Mouse (Mus musculus): Measurements from ENCODE around the gene Pja2.
"Not testable (repeated sequence)": the region's sequence is repeated elsewhere in the genome, so short reads cannot be mapped to it uniquely, and the experiment has no call there.

Gene Pja2

GRCm38 (mm10) chr17:64331898-64332769 is at the start of gene Pja2:
TSS of gene Pja2 (minus strand) at chr17:64331916.
- peak; percentile 100 for DNase-seq (ENCODE audit: low spot score)

- peak; percentile 73 for DNase-seq (ENCODE audit: low spot score)
These were observed 43.6 kb upstream of the Pja2 start for GRCm38 (mm10) chr17:64375327-64375726.

GRCm38 (mm10) chr17:64363694-64364093 is 32.0 kb upstream of the Pja2 start:
- no peak for DNase-seq (ENCODE audit: low spot score)

DNA sequence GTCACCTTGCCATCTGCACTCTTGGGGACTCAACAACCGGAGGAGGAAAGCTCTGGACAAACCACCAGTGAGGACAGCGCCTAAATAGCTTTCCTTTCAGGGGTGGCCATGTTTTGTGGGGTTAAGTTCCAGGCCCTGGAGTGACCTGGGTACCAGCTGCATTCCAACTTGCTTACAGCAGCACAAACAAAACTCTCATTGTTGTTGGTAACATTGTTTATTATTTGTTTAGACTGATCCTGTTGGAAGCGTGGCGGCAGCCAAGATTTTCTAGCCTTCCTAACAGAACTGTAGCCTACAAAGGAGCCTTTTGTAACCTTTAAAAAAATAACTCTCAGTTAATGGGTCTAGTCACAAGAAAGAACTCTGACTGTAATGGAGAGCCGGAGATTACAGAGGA is 30.9 kb upstream of the Pja2 start:
- no peak for DNase-seq (ENCODE audit: low spot score)

- no peak for DNase-seq (ENCODE audit: low spot score)
These were observed 30.3 kb upstream of the Pja2 start for GRCm38 (mm10) chr17:64361911-64362425.

GRCm38 (mm10) chr17:64353940-64354339 is 22.2 kb upstream of the Pja2 start:
- no peak for DNase-seq (ENCODE audit: low spot score)

GRCm38 (mm10) chr17:64346135-64346534 is 14.4 kb upstream of the Pja2 start:
- DNase-seq (ENCODE audit: low spot score), result no peak

- no peak for DNase-seq (ENCODE audit: low spot score)
These were observed 13.0 kb upstream of the Pja2 start for GRCm38 (mm10) chr17:64344576-64345172.

DNA sequence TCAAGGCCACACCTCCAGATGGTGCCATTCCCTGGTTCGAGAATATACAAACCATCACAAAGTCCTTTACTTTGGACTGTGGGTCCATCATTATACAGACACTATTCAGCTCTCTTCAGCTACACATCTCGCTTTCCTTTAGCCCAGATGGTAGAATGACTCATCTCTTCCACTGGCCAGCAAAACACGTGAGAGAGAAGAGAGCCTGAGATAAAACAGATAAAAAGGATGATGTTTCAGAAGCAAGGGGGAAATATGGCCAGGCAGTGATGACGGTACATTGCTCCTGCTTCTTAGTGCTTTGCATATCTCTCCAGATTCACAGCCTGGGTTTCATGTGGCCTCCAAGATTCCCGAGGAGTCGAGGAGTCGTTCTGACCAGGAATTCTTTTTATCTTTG is 10.0 kb upstream of the Pja2 start:
- DNase-seq (ENCODE audit: low spot score), result no peak

- DNase-seq (ENCODE audit: low spot score), result no peak
These were observed 8.0 kb upstream of the Pja2 start for GRCm38 (mm10) chr17:64339752-64340151.

DNA sequence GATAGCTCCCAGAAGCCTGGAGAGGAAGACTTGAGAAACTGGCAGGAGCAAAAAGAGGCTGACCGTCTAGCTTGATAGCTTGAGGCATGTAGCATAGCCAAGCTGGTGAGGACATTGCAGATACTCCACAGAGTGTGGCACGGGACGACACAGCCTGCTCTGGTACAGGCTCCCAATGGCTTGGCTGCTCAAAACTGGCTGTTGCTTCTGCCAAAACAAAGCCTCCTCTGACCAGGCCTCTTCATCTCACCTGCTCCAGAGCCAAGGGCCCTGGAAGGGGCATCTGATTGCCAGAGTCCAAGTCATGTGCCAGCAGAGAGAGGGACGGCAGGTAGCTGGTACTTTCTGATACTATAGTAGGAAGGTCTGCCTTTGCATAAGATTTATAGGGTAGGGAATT is 5.5 kb upstream of the Pja2 start:
- DNase-seq (ENCODE audit: low spot score), result no peak

GRCm38 (mm10) chr17:64333956-64334355 is 2.2 kb upstream of the Pja2 start:
- DNase-seq (ENCODE audit: low spot score), result no peak

DNA sequence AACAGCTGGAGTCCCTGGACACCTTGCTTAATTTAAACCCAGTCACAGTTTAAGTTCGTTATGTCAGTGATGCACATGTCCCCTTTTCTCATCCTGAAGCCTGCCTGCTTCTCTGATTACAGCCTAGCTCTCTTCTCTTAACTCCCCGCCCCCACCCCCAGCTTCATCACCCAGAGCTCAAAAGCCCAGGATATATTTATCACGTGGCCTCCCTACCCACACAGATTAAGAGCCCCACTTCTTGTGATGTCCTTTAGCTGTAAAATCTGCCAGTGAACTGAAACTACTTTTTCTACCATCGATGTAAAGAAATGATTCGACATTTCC is 1.0 kb upstream of the Pja2 start:
- no peak for DNase-seq (ENCODE audit: low spot score)

GRCm38 (mm10) chr17:64331291-64331897 is 322 bp downstream of the Pja2 start:
- no peak for DNase-seq (ENCODE audit: low spot score)

GRCm38 (mm10) chr17:64330885-64331284 is 831 bp downstream of the Pja2 start:
- DNase-seq (ENCODE audit: low spot score), result no peak

DNA sequence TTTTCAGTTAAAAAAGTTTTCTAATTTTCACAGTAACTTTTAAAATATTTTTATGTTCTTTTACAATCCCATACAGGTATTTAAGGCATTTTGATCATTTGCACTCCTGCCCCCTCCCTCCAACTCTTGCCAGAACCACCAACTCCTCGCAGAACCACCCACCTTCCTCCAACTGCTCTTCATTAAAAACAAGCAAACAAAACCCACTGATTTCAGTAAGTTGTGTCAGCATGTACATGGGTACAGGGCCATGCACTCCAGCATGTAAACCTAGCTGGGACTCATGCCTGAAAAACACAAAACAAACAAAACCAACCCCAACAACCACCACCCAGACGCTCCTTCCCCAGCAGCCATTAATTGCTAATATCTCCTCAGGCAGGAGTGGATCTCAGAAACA is 7.2 kb downstream of the Pja2 start:
- no peak for DNase-seq (ENCODE audit: low spot score)

- DNase-seq (ENCODE audit: low spot score), result no peak
These were observed 16.3 kb downstream of the Pja2 start for GRCm38 (mm10) chr17:64315428-64315827.

- not testable (repeated sequence) for DNase-seq (ENCODE audit: low spot score)
These were observed 17.2 kb downstream of the Pja2 start for GRCm38 (mm10) chr17:64314523-64314922.

DNA sequence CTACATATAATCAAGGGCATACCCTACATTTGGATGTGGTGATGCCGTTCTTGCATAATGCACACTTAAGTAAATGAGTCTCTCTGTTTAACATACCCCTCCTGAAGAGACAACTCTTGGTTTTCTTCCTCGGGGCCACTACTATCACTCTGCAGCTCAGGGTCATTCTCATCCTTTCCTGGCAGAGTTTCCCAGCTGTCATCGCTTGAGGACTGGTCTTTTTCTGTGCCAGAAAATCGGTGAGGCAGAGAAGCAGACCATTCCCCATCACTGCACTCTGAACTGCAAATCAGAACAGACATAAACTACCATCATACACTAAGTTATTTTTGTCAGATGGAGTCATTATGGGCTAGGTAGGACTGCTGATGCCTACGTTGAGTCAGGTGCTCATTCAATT is 34.1 kb downstream of the Pja2 start:
- DNase-seq (ENCODE audit: low spot score), result no peak

GRCm38 (mm10) chr17:64292740-64293139 is 39.0 kb downstream of the Pja2 start:
- DNase-seq (ENCODE audit: low spot score), result no peak

- DNase-seq (ENCODE audit: low spot score), result no peak
These were observed 42.0 kb downstream of the Pja2 start for GRCm38 (mm10) chr17:64289684-64290083.

DNA sequence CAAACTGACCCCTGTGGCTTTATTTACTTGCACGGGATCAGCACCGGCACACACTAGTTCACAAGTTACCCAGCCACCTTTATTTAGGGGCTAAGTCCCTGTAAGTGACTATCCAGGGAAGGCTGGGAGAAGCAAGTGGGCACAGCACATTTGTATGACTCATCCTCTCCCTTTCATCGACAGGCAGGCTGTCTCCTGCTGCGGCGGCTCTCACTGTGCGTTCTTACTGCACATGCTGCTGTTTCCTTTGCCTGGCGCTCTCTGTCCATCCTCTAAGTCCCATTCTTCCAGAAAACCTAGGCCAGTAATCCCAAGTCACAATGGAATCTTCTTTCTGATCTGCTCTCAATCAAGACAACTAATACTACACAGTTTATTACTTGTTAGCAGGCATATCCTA is 43.7 kb downstream of the Pja2 start:
- no peak for DNase-seq (ENCODE audit: low spot score)

DNA sequence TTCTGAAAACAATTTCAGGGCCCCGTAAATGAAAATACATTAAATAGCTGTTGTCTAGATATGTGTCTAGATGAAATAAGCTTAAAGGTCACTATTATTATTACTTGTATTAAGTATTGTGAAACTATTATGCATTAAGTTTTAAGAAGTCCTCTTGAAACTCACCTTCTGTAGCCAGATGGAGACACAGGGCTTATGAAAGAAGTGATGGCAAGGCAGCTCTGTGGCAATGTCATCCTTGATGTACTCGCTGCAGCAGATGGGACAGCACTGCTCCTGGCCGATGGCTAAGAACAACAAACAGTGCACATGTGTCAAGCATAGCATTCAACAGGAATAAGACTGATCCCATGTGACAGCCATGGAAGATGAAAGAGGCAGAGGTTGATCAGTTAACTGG is 44.9 kb downstream of the Pja2 start:
- no peak for DNase-seq (ENCODE audit: low spot score)

Measured in ovary, postnatal 36 days (tissue).